Mouse (Mus musculus) 3134 (cell line): Measurements from ENCODE around the gene Ttc25.
A peak's percentile ranks its signal among the peaks of the same experiment; 100 is the strongest.
"Not testable (repeated sequence)": the region's sequence is repeated elsewhere in the genome, so short reads cannot be mapped to it uniquely, and the experiment has no call there.

Source experiments
- DNase-seq: peaks from one replicate; pipeline ENCODE4 v3.0.0-alpha.2; 2011; ENCODE audit warnings: low spot score; ENCODE audit not compliant: insufficient read length; ENCODE audit errors: extremely low read depth

The Ttc25 gene

DNA sequence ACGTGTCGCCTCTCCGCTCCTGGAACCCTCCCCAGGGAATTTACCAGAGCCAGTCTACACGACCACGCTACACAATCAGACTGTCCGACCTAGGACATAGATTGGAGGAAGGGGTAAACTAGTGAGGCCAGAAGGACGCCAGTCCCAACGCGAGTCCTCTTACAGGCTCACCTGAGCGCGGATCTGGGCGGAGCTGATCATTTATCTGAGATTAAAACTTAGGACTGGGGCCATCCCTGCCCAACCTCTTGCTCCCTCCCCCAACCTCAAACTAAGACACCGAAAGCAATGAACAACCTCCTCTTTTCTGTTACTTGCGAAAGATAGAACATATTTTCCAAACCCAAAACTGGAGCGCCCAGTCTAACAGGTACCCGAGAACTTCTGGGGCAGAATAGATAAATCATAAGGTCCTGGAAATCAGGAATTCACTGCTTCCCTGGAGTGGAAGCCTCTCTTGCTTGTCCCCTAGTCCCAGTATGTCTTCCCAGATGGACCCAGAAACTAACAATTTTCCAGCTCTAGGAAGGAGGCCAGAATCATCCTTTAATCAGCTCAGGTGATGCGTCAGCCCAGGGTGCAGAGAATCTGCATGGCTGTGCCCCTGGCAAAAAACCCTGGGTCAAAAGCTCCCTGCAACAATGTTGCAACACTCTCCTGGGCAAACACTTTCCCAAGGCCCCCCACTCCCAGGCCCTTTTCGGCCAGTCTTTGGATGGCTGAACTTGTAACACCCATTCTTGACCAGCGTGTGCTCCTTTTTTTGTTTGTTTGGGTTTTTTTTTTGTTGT is 16.8 kb upstream of the Ttc25 start:
- DNase-seq: no peak

DNA sequence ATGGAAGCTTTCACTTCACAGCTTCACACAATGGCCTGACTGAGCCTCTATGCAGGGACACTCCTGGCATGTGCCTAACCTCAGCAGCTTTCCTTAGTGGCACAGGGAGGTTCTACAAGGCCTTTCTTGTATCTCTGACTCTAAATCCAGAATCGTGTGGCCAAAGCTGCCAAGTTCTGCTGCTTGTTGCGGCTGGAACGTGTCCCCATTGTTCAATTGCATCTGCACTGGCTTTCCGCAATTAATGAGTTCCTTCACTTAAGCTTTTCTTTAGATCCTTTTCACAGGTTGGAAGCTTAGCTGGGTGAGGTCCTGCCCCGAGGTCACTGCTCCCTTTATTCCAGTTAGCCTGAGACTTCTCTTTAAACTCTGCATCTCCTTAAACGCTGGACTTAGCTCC is 11.5 kb upstream of the Ttc25 start:
- no peak for DNase-seq

GRCm38 (mm10) chr11:100534411-100534810 is 11.0 kb upstream of the Ttc25 start:
- DNase-seq: not testable (repeated sequence)

- DNase-seq: not testable (repeated sequence)
These were observed 10.6 kb upstream of the Ttc25 start for GRCm38 (mm10) chr11:100534821-100535220.

DNA sequence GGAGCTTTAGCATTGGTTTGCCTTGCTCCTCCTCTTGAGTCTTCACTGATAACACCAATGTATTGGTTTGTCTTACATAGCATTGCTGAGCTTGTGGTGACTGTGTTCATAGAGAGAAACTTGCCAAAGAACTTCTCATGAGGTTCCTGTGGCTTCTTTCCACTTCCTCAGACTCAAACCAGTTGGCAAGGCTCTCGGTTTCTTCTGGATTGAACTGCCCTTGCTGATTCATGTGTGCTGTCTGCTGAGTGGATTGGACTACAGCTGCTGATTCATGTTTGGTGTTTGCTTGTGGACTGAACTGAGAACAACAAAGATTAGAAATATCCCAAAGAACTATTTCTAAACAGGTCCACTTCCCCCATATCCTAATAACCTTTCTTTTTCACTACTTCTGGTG is 9.4 kb upstream of the Ttc25 start:
- DNase-seq: peak; percentile 82

DNA sequence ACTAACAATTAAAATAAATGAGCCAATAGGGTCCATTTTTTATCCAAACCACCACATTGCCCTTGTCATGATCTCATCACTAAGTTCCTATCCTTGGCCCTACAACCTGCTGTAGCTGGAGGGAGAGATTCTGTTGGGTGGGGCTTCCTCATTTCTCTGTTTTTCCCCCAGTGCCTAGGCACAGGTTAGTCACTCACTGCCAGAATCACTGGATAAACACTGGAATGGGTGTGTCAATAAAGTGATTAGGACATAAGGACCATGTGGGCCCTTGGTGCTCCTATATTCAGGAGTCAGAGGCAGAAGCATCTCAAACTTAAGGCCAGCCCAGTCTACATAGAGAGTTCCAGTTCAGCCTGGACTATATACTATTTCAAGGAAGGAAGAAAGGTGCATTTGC is 8.9 kb upstream of the Ttc25 start:
- DNase-seq: peak; percentile 66

GRCm38 (mm10) chr11:100540966-100541365 is 4.4 kb upstream of the Ttc25 start:
- DNase-seq: no peak

- DNase-seq: no peak
These were observed 3.8 kb upstream of the Ttc25 start for GRCm38 (mm10) chr11:100541577-100541976.

DNA sequence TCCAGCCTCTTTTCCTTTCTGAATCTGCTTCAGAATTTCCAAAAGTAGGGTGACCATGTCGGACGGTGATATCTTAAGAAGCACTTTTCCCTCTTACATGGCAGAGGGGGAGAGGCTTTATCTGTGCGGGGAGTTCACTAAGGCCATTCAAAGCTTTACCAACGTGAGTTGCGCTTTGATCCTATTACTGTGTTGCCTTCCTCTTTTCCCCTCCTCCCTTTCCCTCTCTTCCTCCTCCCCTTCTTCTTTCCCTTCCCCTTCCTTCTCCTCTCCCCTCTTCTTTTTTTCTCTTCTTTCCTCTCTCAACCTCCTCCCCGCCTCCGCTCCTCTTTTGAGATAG is 309 bp downstream of the Ttc25 start:
- no peak for DNase-seq

DNA sequence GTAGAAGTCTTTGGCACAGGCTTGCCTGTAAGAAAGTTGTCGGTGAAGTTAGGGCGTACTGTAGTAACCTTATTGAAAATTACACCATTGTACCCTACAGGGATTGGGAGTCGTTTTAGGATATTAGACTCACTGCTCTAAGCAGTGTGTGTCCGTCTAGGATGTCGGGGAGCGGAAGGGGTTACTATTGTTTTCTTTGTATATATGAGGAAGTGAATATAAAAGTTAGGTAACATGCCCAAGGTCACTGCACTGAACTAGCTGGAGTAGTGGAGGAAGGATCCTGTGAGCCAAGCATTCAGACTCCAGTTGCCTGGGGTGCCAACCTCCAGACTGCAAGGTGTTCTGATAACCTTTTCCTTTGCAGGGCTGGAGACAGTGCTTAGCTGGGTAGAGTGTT is 1.5 kb downstream of the Ttc25 start:
- DNase-seq: no peak

GRCm38 (mm10) chr11:100548141-100548540 is 2.7 kb downstream of the Ttc25 start:
- no peak for DNase-seq

- DNase-seq: no peak
These were observed 4.1 kb downstream of the Ttc25 start for GRCm38 (mm10) chr11:100549466-100549865.

- DNase-seq: no peak
These were observed 4.7 kb downstream of the Ttc25 start for GRCm38 (mm10) chr11:100550101-100550500.

GRCm38 (mm10) chr11:100552842-100553241 is 7.4 kb downstream of the Ttc25 start:
- peak; percentile 35 for DNase-seq

- DNase-seq: peak; percentile 64
These were observed 10.2 kb downstream of the Ttc25 start for GRCm38 (mm10) chr11:100555583-100555982.

- DNase-seq: no peak
These were observed 12.2 kb downstream of the Ttc25 start for GRCm38 (mm10) chr11:100557563-100557962.

GRCm38 (mm10) chr11:100559476-100559875 is 14.1 kb downstream of the Ttc25 start:
- DNase-seq: no peak

DNA sequence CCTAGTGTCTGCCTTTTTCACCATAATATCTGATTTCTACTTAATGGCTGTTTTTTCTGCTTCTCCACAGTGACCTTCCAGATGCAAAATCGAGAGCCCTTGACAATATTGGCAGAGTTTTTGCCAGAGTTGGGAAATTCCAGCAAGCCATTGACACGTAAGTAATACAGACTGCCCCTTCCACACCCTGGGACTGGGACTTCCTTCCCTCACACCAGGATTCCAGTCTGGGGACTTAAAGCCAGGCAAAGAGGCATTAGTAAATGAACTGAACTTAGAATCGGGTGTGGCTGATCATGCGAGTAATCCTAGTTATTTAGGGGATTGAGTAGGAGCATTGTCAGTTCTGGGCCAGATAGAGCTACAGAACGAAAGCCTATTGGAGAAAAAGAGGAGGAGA is 16.3 kb downstream of the Ttc25 start:
- DNase-seq: peak; percentile 35

DNA sequence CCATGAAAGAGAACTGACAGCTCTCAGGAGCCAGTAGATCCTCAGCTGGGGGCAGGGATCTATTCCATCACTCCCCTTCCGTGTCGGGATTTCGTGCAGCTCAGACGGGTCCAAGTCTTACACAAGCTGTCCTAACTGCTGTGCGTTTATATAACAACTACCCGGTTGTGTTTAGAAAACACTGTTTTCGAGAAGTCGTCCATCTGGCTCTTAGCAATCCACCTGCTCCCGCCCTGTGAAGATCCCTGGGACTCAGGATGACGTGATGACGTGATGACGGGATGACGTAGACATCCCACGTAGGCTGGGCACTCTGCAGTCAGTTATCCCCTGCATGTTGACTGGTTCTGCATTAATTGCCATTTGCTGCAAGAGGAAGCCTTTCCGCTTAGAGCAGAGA is 18.9 kb downstream of the Ttc25 start:
- no peak for DNase-seq

DNA sequence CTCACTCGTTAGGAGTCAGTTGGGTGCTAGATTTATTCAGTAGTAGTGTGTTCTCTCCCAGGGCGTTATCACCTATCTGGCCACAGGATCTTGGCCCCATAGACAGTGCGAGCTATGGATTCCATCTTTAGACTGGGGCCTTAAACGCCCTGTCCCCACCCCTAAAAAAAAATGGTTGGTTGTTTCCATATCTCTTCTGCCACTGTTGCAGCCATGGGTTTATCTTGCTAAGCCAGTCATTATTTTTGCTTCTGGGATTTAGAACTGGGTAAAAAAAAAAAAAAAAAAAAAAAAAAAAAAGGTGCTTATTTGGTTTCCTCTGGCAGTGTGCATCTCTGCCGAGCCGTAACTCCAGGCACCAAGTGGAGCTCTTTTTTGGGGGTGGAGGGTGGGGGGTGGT is 19.3 kb downstream of the Ttc25 start:
- DNase-seq: no peak

GRCm38 (mm10) chr11:100567229-100567628 is 21.8 kb downstream of the Ttc25 start:
- DNase-seq: no peak

GRCm38 (mm10) chr11:100567815-100568245 is 22.4 kb downstream of the Ttc25 start:
- DNase-seq: no peak

DNA sequence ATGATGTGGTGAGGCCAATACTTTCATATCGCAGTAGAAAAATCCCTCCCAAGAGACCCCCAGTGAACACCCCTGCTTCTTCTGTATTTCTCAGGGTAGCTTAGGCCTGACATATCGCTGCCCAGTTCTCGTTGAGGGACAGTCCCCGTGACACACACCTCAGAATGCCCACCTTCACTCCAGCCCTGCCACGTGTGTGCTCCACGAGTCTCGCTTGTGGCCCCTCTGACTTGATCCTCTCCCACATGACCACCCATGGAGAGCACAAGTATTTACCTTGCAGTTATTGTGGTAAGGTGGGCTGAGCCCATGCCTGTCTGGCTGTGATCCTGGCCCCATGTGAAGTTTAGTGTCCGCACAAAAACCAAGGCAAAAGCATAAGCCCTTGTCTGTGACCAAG is 23.3 kb downstream of the Ttc25 start:
- no peak for DNase-seq
